Mouse (Mus musculus): Measurements from ENCODE around the gene 4833439L19Rik. TPM values are rescaled to one million over a fixed set of nuclear protein-coding genes. Genes with fewer than 3 reads are reported as not detected.

The 4833439L19Rik gene
- polyA plus RNA-seq, 1 experiment from 2014 or later, result 240 TPM

DNA sequence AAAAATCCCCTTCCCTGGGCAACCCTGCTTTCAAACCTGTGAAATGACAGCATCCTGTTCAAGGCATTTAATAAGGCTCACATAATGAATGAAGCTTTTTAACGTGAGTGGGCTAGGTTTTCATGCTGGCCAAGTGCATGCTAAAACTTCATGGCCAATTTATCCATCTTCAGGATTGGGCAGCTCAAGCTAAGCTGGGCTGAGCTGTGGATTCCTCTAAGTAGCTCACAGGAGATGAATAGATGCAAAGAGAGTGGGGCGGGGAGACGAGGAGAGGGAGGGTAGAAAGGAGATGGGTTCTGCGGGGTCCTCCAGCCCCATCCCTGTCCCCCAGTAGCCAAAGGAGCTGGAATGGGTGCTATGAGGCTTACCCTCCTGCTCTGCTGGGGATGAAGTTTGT is 39.0 kb upstream of the 4833439L19Rik start:
- WGBS, result 62% methylated on average over 4 of the region's 4 CpGs
- peaks cover 11% of the 10 kb centered on the region for H3K4me1 ChIP-seq (ENCODE audit: control insufficient read depth, insufficient read depth, low read length)
- H3K27ac ChIP-seq (ENCODE audit: low read depth, low read length), result no peak overlapping the region
- no peaks in the 10 kb centered on the region for H3K9me3 ChIP-seq (ENCODE audit: control insufficient read depth, low read length)
- H3K4me2 ChIP-seq (ENCODE audit: low read depth, low read length), result no peak overlapping the region
- H3K4me3 ChIP-seq (ENCODE audit: low read depth, low read length), result no peak overlapping the region
- H3K36me3 ChIP-seq (ENCODE audit: control insufficient read depth, insufficient read depth, low read length), result peaks cover 9% of the 10 kb centered on the region; the same call in 1 of the 2 replicates
- no peak for ATAC-seq (ENCODE audit: low read depth)
- no peaks in the 10 kb centered on the region for H3K27me3 ChIP-seq (ENCODE audit: control insufficient read depth, insufficient read depth, low read length)
- H3K9ac ChIP-seq (replicated peaks; ENCODE audit: low read depth, low read length), result no peak overlapping the region

DNA sequence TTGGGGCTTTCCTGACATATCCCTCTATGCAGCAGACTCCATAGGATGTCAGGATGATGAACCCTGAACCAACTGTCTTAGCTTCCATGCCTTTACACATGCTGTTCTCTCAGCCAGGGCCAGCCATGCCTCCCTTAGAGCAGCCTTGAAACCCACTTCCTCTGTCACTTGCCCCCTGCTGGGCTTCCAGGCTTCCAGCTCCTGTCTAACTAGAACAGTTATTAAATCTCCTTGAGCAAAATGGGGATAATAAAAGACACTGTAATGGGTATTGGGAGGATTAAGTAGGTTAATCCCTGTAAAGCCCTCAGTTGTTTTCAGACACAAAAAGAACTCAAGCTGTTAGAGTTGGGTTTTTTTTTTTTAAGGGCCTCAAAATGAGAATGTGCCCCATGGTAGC is 38.3 kb upstream of the 4833439L19Rik start:
- Histone ChIP-seq H3K4me3 (ENCODE audit: low read depth, low read length) (no peak overlapping the region), H3K4me1 (ENCODE audit: control insufficient read depth, insufficient read depth, low read length) (peaks cover 4% of the 10 kb centered on the region), H3K27me3 (ENCODE audit: control insufficient read depth, insufficient read depth, low read length) (no peaks in the 10 kb centered on the region), H3K9me3 (ENCODE audit: control insufficient read depth, low read length) (no peaks in the 10 kb centered on the region), H3K27ac (ENCODE audit: low read depth, low read length) (no peak overlapping the region), H3K9ac (replicated peaks; ENCODE audit: low read depth, low read length) (no peak overlapping the region), H3K4me2 (ENCODE audit: low read depth, low read length) (no peak overlapping the region), H3K36me3 (ENCODE audit: control insufficient read depth, insufficient read depth, low read length) (peaks cover 9% of the 10 kb centered on the region; the same call in 1 of the 2 replicates)
- ATAC-seq (ENCODE audit: low read depth), result no peak

DNA sequence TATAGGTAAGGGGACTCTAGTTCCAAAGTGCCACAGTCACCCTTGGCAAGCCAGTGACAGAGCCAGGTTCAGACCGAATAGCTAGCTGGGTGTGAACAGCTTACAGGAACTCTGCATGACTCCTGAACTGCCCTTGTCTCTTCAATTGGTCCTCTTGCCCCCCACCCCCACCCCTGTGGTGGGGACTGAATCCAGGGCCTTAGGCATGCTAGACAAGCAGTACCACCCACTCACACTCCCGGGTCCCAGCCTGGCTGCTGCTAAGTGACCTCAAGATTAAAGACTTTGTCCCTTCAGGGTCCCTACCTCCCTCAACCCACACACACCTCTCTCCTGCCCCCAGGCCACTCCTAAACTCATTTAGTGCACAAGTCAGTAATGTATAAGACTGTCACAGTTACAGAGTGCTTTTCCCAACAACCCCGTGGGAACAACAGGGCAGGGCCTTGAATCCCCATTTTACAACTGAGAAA is 37.4 kb upstream of the 4833439L19Rik start:
- H3K27me3 ChIP-seq (ENCODE audit: control insufficient read depth, insufficient read depth, low read length), result no peaks in the 10 kb centered on the region
- H3K36me3 ChIP-seq (ENCODE audit: control insufficient read depth, insufficient read depth, low read length), result peaks cover 15% of the 10 kb centered on the region
- 28% methylated on average over 3 of the region's 3 CpGs for WGBS
- H3K9ac ChIP-seq (replicated peaks; ENCODE audit: low read depth, low read length), result no peak overlapping the region
- no peak overlapping the region for H3K27ac ChIP-seq (ENCODE audit: low read depth, low read length)
- no peak for ATAC-seq (ENCODE audit: low read depth)
- H3K4me2 ChIP-seq (ENCODE audit: low read depth, low read length), result no peak overlapping the region
- H3K4me1 ChIP-seq (ENCODE audit: control insufficient read depth, insufficient read depth, low read length), result no peaks in the 10 kb centered on the region
- H3K9me3 ChIP-seq (ENCODE audit: control insufficient read depth, low read length), result no peaks in the 10 kb centered on the region
- no peak overlapping the region for H3K4me3 ChIP-seq (ENCODE audit: low read depth, low read length)

DNA sequence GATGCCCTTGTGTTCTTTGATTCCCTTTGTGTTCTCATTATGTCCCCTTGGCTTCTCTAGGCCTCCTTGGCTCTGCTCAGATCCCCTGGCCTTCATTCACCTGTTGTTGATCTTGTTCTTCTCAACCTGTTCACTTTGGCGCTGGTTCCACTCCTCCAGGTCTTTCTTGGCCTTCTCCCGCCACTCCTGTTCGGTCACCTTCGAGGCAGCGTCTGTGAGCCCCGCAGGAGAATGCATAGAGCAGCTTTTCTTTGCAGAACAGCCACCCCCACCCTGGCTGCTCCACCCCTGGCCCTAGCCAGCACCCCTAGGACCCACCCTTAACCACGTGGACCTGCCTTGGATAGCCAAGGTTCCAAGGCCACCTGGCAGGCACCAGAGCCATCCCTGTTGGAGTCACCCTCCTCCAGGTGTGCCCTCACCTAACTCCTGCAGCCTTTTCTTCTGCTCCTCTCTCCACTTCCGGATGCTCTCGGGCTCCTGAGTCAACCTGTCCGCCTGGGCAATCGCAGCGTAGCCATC is 33.4 kb upstream of the 4833439L19Rik start:
- no peak overlapping the region for H3K4me3 ChIP-seq (ENCODE audit: low read depth, low read length)
- no peaks in the 10 kb centered on the region for H3K27me3 ChIP-seq (ENCODE audit: control insufficient read depth, insufficient read depth, low read length)
- no peaks in the 10 kb centered on the region for H3K9me3 ChIP-seq (ENCODE audit: control insufficient read depth, low read length)
- WGBS, result 92% methylated on average over 12 of the region's 12 CpGs
- H3K4me1 ChIP-seq (ENCODE audit: control insufficient read depth, insufficient read depth, low read length), result no peaks in the 10 kb centered on the region
- H3K9ac ChIP-seq (replicated peaks; ENCODE audit: low read depth, low read length), result no peak overlapping the region
- H3K4me2 ChIP-seq (ENCODE audit: low read depth, low read length), result no peak overlapping the region
- peaks cover 10% of the 10 kb centered on the region; the same call in 1 of the 2 replicates for H3K36me3 ChIP-seq (ENCODE audit: control insufficient read depth, insufficient read depth, low read length)
- no peak overlapping the region for H3K27ac ChIP-seq (ENCODE audit: low read depth, low read length)
- ATAC-seq (ENCODE audit: low read depth), result no peak

DNA sequence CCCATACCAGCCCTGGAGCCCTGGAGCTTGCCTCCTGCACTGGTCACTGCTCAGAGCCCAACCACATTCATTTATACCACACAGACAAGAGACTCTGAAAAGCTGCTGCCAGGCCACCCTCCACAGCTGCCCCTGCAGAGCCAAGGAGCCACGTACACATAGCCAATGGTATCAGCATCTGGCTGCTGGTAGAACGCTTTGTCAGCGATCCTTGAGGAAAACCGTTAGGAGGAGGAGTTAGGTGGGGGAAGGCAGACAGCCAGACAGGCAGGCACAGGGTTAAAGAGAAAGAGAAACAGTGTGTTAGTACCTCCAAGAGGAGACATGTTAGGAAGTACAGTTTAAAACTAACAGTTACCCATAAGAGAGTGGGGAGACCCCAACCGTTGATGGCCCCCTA is 31.6 kb upstream of the 4833439L19Rik start:
- no peak for ATAC-seq (ENCODE audit: low read depth)
- no peak overlapping the region for H3K4me2 ChIP-seq (ENCODE audit: low read depth, low read length)
- no peaks in the 10 kb centered on the region for H3K27me3 ChIP-seq (ENCODE audit: control insufficient read depth, insufficient read depth, low read length)
- no peak overlapping the region for H3K4me3 ChIP-seq (ENCODE audit: low read depth, low read length)
- H3K27ac ChIP-seq (ENCODE audit: low read depth, low read length), result no peak overlapping the region
- H3K9me3 ChIP-seq (ENCODE audit: control insufficient read depth, low read length), result no peaks in the 10 kb centered on the region
- H3K4me1 ChIP-seq (ENCODE audit: control insufficient read depth, insufficient read depth, low read length), result no peaks in the 10 kb centered on the region
- H3K9ac ChIP-seq (replicated peaks; ENCODE audit: low read depth, low read length), result no peak overlapping the region
- WGBS, result 65% methylated on average over 5 of the region's 5 CpGs
- H3K36me3 ChIP-seq (ENCODE audit: control insufficient read depth, insufficient read depth, low read length), result peaks cover 10% of the 10 kb centered on the region; the same call in 1 of the 2 replicates

DNA sequence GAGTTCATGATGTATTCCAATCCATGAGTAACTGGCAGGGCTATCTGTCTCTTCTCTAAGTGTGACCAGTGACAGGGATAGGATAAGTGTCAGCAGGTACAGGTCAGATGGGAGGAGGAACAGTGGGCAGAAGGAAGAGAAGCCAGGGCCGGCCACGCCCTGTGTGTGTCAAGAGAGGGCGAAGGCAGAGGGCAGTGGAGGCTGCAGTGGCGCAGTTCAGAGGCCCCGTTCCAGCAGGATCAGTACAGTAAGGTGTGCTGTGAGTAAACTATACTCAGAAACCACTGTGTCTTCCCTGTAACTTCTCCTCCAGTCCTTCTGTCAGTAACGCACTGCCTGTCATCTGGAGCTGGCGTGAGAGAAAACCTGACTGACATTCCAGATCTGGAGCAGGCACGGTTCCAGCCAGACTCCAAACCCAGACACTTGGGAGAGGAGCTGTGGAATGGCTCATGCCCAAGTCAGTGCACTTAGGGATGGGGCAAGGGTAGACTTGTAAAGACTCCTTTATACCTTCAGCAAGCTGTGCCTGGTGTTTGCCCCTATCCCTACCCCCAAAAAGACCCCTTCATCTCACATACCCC is 31.0 kb upstream of the 4833439L19Rik start:
- peaks cover 10% of the 10 kb centered on the region; the same call in 1 of the 2 replicates for H3K36me3 ChIP-seq (ENCODE audit: control insufficient read depth, insufficient read depth, low read length)
- H3K4me2 ChIP-seq (ENCODE audit: low read depth, low read length), result no peak overlapping the region
- WGBS, result 84% methylated on average over 8 of the region's 8 CpGs
- H3K4me3 ChIP-seq (ENCODE audit: low read depth, low read length), result no peak overlapping the region
- H3K27me3 ChIP-seq (ENCODE audit: control insufficient read depth, insufficient read depth, low read length), result no peaks in the 10 kb centered on the region
- no peak; the same call in 1 of the 2 replicates for ATAC-seq (ENCODE audit: low read depth)
- peaks cover 6% of the 10 kb centered on the region; the same call in 1 of the 2 replicates for H3K4me1 ChIP-seq (ENCODE audit: control insufficient read depth, insufficient read depth, low read length)
- no peak overlapping the region for H3K27ac ChIP-seq (ENCODE audit: low read depth, low read length)
- H3K9me3 ChIP-seq (ENCODE audit: control insufficient read depth, low read length), result no peaks in the 10 kb centered on the region
- no peak overlapping the region for H3K9ac ChIP-seq (replicated peaks; ENCODE audit: low read depth, low read length)

DNA sequence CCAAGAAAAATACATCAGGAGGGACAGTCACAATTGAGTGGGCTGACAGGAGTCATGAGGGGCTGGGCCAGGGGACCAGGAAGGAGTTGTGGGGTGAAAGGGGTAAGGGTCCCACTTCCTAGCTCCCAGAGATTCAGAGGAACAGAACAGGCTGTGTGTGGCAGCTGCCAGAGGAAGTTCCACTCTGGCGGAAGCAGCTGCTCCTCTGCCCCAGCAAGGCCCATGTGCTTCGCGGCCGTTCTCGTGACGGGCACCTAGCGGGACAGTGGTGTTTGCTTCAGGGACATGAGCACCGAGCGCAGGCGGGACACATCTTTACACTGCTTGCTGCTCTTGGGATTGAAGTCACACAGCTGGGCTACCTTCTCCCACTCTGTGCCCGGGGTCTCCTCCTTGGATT is 28.4 kb upstream of the 4833439L19Rik start:
- Histone ChIP-seq H3K36me3 (ENCODE audit: control insufficient read depth, insufficient read depth, low read length) (peaks cover 10% of the 10 kb centered on the region; the same call in 1 of the 2 replicates), H3K4me3 (ENCODE audit: low read depth, low read length) (no peak overlapping the region), H3K9ac (replicated peaks; ENCODE audit: low read depth, low read length) (no peak overlapping the region), H3K27me3 (ENCODE audit: control insufficient read depth, insufficient read depth, low read length) (no peaks in the 10 kb centered on the region), H3K9me3 (ENCODE audit: control insufficient read depth, low read length) (no peaks in the 10 kb centered on the region), H3K4me2 (ENCODE audit: low read depth, low read length) (no peak overlapping the region), H3K4me1 (ENCODE audit: control insufficient read depth, insufficient read depth, low read length) (peaks cover 14% of the 10 kb centered on the region; the same call in 1 of the 2 replicates), H3K27ac (ENCODE audit: low read depth, low read length) (no peak overlapping the region)
- no peak for ATAC-seq (ENCODE audit: low read depth)
- 91% methylated on average over 11 of the region's 11 CpGs for WGBS

DNA sequence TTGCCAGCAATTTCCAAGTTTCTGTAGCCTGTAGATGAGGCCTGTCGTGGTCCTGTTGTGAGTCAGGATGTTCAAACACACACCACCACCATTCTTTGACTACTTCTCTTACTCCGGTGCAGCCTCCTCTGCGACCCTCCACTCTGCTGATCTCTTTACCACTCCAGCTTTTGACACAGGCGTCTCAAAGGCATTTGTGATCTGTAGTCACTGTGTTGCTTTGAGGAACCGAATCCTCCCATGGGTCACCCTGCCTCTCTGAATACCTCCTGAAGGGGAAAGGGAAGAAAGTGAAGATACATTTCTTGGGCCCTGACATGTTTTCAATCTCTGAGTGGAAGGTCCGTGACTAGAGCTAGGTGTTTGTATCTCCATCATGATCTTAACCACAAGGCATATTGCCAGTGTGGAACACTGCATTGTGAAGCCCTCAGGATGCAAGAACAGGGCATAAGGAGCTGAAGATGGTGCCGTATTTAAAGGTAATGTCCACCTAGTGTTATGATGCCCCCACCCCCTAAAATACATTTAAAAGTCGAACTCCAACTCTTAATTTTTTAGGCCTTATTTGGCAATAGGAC is 26.6 kb upstream of the 4833439L19Rik start:
- Histone ChIP-seq H3K27me3 (ENCODE audit: control insufficient read depth, insufficient read depth, low read length) (no peaks in the 10 kb centered on the region), H3K36me3 (ENCODE audit: control insufficient read depth, insufficient read depth, low read length) (peaks cover 5% of the 10 kb centered on the region; the same call in 1 of the 2 replicates), H3K9ac (replicated peaks; ENCODE audit: low read depth, low read length) (no peak overlapping the region), H3K4me3 (ENCODE audit: low read depth, low read length) (0 out of 2 replicates have a peak overlapping the region, but pooled peaks have one; percentile 1), H3K27ac (ENCODE audit: low read depth, low read length) (no peak overlapping the region), H3K4me2 (ENCODE audit: low read depth, low read length) (peak overlapping the region; percentile 4; the same call in 1 of the 2 replicates), H3K4me1 (ENCODE audit: control insufficient read depth, insufficient read depth, low read length) (peaks cover 14% of the 10 kb centered on the region; the same call in 1 of the 2 replicates), H3K9me3 (ENCODE audit: control insufficient read depth, low read length) (no peaks in the 10 kb centered on the region)
- no peak for ATAC-seq (ENCODE audit: low read depth)
- WGBS, result 91% methylated on average over 8 of the region's 8 CpGs
